Mouse (Mus musculus): ENCODE data around the gene Evi2b.

The Evi2b gene

GRCm38 (mm10) chr11:79523560-79524309 is at the start of gene Evi2b:
TSS of gene Evi2b (minus strand) at chr11:79523762.
- DNase-seq: no peak

- DNase-seq: no peak
These were observed 46.8 kb upstream of the Evi2b start for GRCm38 (mm10) chr11:79570319-79570718.

- DNase-seq: no peak
These were observed 44.8 kb upstream of the Evi2b start for GRCm38 (mm10) chr11:79568197-79568911.

- no peak for DNase-seq
These were observed 43.4 kb upstream of the Evi2b start for GRCm38 (mm10) chr11:79566947-79567346.

- DNase-seq: no peak
These were observed 39.9 kb upstream of the Evi2b start for GRCm38 (mm10) chr11:79563493-79563892.

- no peak for DNase-seq
These were observed 37.0 kb upstream of the Evi2b start for GRCm38 (mm10) chr11:79560536-79560935.

- DNase-seq: no peak
These were observed 29.1 kb upstream of the Evi2b start for GRCm38 (mm10) chr11:79552622-79553021.

- DNase-seq: no peak
These were observed 12.7 kb upstream of the Evi2b start for GRCm38 (mm10) chr11:79536293-79536692.

GRCm38 (mm10) chr11:79535554-79535953 is 12.0 kb upstream of the Evi2b start:
- no peak for DNase-seq

- peak; percentile 34 to 40 for DNase-seq
These were observed 10.6 kb upstream of the Evi2b start for GRCm38 (mm10) chr11:79533950-79534690.

- DNase-seq: peak in 1 of 2 experiments; percentile 30
These were observed 9.7 kb upstream of the Evi2b start for GRCm38 (mm10) chr11:79533311-79533710.

- no peak for DNase-seq
These were observed 7.9 kb upstream of the Evi2b start for GRCm38 (mm10) chr11:79531485-79531884.

- no peak for DNase-seq
These were observed 7.2 kb upstream of the Evi2b start for GRCm38 (mm10) chr11:79530774-79531173.

GRCm38 (mm10) chr11:79530333-79530761 is 6.8 kb upstream of the Evi2b start, which contains the start of the genes Evi2 and Evi2a:
TSS of gene Evi2 (minus strand) at chr11:79530589.
TSS of gene Evi2a (minus strand) at chr11:79530609.
- DNase-seq: no peak

- DNase-seq: no peak
These were observed 6.2 kb upstream of the Evi2b start for GRCm38 (mm10) chr11:79529736-79530135.

GRCm38 (mm10) chr11:79529226-79529625 is 5.7 kb upstream of the Evi2b start:
- DNase-seq: no peak

- no peak for DNase-seq
These were observed 5.0 kb upstream of the Evi2b start for GRCm38 (mm10) chr11:79528601-79529000.

GRCm38 (mm10) chr11:79527739-79528384 is 4.3 kb upstream of the Evi2b start:
- no peak for DNase-seq

- DNase-seq: peak; percentile 54 to 60
These were observed 3.6 kb upstream of the Evi2b start for GRCm38 (mm10) chr11:79527015-79527738.

GRCm38 (mm10) chr11:79526549-79526948 is 3.0 kb upstream of the Evi2b start:
- no peak for DNase-seq

- DNase-seq: no peak
These were observed 681 bp upstream of the Evi2b start for GRCm38 (mm10) chr11:79524310-79524575.

GRCm38 (mm10) chr11:79522944-79523343 is 618 bp downstream of the Evi2b start:
- DNase-seq: no peak
